Mouse (Mus musculus) urinary bladder, postnatal 4 days (tissue): ENCODE measurements at regions not wholly inside any gene's neighbourhood (a gene's known extent, or its start where the extent isn't known, plus 50 kb on each side); places are given as distances from the start of the nearest gene placed in this dataset.

Experiments used
- DNase-seq, 2 experiments: peaks; one replicate each; pipeline ENCODE4 v3.0.0; 2021 to 2022; ENCODE audit warnings: low spot score in 2 of 2

GRCm38 (mm10) chr3:9884691-9885354 lies 203.1 kb upstream of the Gm9833 start:
- DNase-seq, result no peak

- DNase-seq, result peak in 1 of 2 experiments; percentile 42
Observed at GRCm38 (mm10) chr3:9885565-9885964, 202.3 kb upstream of the Gm9833 start.

- no peak for DNase-seq
Observed at GRCm38 (mm10) chr3:9886077-9886476, 201.8 kb upstream of the Gm9833 start.

GRCm38 (mm10) chr3:9886765-9887626 lies 200.9 kb upstream of the Gm9833 start:
- no peak for DNase-seq

GRCm38 (mm10) chr3:9887627-9887994 lies 200.3 kb upstream of the Gm9833 start:
- DNase-seq, result no peak

- DNase-seq, result no peak
Observed at GRCm38 (mm10) chr3:9888051-9888450, 199.9 kb upstream of the Gm9833 start.

- DNase-seq, result no peak
Observed at GRCm38 (mm10) chr3:9892884-9893494, 194.9 kb upstream of the Gm9833 start.

GRCm38 (mm10) chr3:9895396-9896135 lies 192.3 kb upstream of the Gm9833 start:
- DNase-seq, result no peak

- DNase-seq, result no peak
Observed at GRCm38 (mm10) chr3:9896303-9896702, 191.6 kb upstream of the Gm9833 start.

GRCm38 (mm10) chr3:9901663-9902062 lies 186.2 kb upstream of the Gm9833 start:
- DNase-seq, result no peak

GRCm38 (mm10) chr3:9913357-9913756 lies 174.6 kb upstream of the Gm9833 start:
- no peak for DNase-seq

GRCm38 (mm10) chr3:9916538-9917106 lies 171.3 kb upstream of the Gm9833 start:
- no peak for DNase-seq

GRCm38 (mm10) chr3:9920331-9920730 lies 167.6 kb upstream of the Gm9833 start:
- no peak for DNase-seq

GRCm38 (mm10) chr3:9921730-9922129 lies 166.2 kb upstream of the Gm9833 start:
- DNase-seq, result no peak

GRCm38 (mm10) chr3:9922541-9923046 lies 165.3 kb upstream of the Gm9833 start:
- no peak for DNase-seq

GRCm38 (mm10) chr3:9924630-9925029 lies 163.3 kb upstream of the Gm9833 start:
- no peak for DNase-seq

- DNase-seq, result no peak
Observed at GRCm38 (mm10) chr3:9936853-9937441, 151.0 kb upstream of the Gm9833 start.

- DNase-seq, result no peak
Observed at GRCm38 (mm10) chr3:9938651-9939050, 149.3 kb upstream of the Gm9833 start.

- DNase-seq, result no peak
Observed at GRCm38 (mm10) chr3:9942631-9943030, 145.3 kb upstream of the Gm9833 start.

- peak in 1 of 2 experiments; percentile 46 for DNase-seq
Observed at GRCm38 (mm10) chr3:9947357-9948065, 140.4 kb upstream of the Gm9833 start.
